Mouse (Mus musculus) midbrain, embryonic 12.5 days (tissue): ENCODE data around the gene Magea2. TPM values are rescaled to one million over a fixed set of nuclear protein-coding genes. Genes with fewer than 3 reads are reported as not detected.
"Not testable (repeated sequence)": the region's sequence is repeated elsewhere in the genome, so short reads cannot be mapped to it uniquely, and the experiment has no call there.

ENCODE experiments used
- ATAC-seq: fragments of 200-750 bp; cut with Nextera tagmentation; 2 replicates; pipeline ENCODE4 v1.8.0; 2017; ENCODE audit warnings: low read depth, moderate TSS enrichment, moderate library complexity; ENCODE audit not compliant: low FRiP score
- H3K27ac ChIP-seq: fragments of 300-500 bp; sonication (generic); replicated peaks from 2 replicates; pipeline ENCODE4 v1.5.1; 2016; ENCODE audit warnings: mild to moderate bottlenecking
- H3K27me3 ChIP-seq: fragments of 300-500 bp; sonication (generic); 2 replicates; pipeline ENCODE4 v1.6.1; 2016; ENCODE audit warnings: mild to moderate bottlenecking
- H3K36me3 ChIP-seq: fragments of 300-500 bp; sonication (generic); 2 replicates; pipeline ENCODE4 v1.6.1; 2016
- H3K4me1 ChIP-seq: fragments of 300-500 bp; sonication (generic); 2 replicates; pipeline ENCODE4 v1.6.1; 2016
- H3K4me2 ChIP-seq: fragments of 300-500 bp; sonication (generic); replicated peaks from 2 replicates; pipeline ENCODE4 v1.6.1; 2016; ENCODE audit warnings: mild to moderate bottlenecking, moderate library complexity
- H3K4me3 ChIP-seq: fragments of 300-500 bp; sonication (generic); 2 replicates; pipeline ENCODE4 v1.5.1; 2016; ENCODE audit warnings: mild to moderate bottlenecking
- H3K9ac ChIP-seq: fragments of 300-500 bp; sonication (generic); replicated peaks from 2 replicates; pipeline ENCODE4 v1.6.1; 2016; ENCODE audit warnings: mild to moderate bottlenecking, moderate library complexity
- H3K9me3 ChIP-seq: fragments of 300-500 bp; sonication (generic); 2 replicates; pipeline ENCODE4 v1.6.1; 2016; ENCODE audit warnings: mild to moderate bottlenecking
- WGBS: fragments of 180-500 bp; shearing (Covaris S2); methylation state at CpG from one replicate; pipeline ENCODE4 v1.1.7; 2016; 5-methylcytosine and 5-hydroxymethylcytosine counted together
- polyA plus RNA-seq: library from polyadenylated mRNA; unstranded; fragments of >200 nt; fragmentation: Nextera tagmentation; extraction: Ambion mirVana; gene quantifications from 2 replicates; pipeline ENCODE4 v1.2.1, GENCODE M21; 2016

The Magea2 gene
- polyA plus RNA-seq: not detected in 2 replicates

- H3K27ac ChIP-seq, H3K27me3 ChIP-seq, H3K9ac ChIP-seq, H3K4me3 ChIP-seq, H3K4me2 ChIP-seq, ATAC-seq, H3K4me1 ChIP-seq, H3K9me3 ChIP-seq, H3K36me3 ChIP-seq: not testable (repeated sequence)
- 96% methylated on average over 3 of the region's 4 CpGs for WGBS
Measured at GRCm38 (mm10) chrX:155093566-155093965, at the start of gene Magea2. Magea2 (minus strand) TSS chrX:155093666.

DNA sequence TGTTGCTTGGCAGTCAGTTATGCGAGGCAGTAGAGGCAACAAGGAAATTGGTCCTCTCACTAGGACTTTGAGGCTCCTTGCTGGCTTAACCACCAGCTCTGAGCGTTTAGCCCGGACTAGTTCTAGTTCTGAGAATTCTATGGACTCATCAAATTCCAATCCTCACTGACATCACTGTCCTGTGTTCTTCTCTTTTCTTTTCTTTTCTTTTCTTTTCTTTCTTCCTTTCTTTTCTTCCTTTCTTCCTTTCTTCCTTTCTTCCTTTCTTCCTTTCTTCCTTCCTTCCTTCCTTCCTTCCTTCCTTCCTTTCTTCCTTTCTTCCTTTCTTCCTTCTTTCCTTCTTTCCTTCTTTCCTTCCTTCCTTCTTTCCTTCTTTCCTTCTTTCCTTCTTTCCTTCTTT is 34.8 kb upstream of the Magea2 start, which contains the start of gene Cldn34b2:
Gene Cldn34b2 (minus strand): TSS at position 101 of the 400 bp plus-strand sequence.
- not testable (repeated sequence) for H3K9me3 ChIP-seq, H3K9ac ChIP-seq, H3K36me3 ChIP-seq, ATAC-seq, H3K27me3 ChIP-seq, H3K4me2 ChIP-seq, H3K4me1 ChIP-seq, H3K4me3 ChIP-seq, H3K27ac ChIP-seq
- 82% methylated on average over 3 of the region's 3 CpGs for WGBS

- Histone ChIP-seq H3K36me3 (no peaks in the 10 kb centered on the region), H3K27me3 (no peaks in the 10 kb centered on the region), H3K27ac (no peak overlapping the region), H3K9ac (no peak overlapping the region), H3K9me3 (no peaks in the 10 kb centered on the region), H3K4me2 (no peak overlapping the region), H3K4me3 (no peak overlapping the region), H3K4me1 (no peaks in the 10 kb centered on the region)
- no peak for ATAC-seq
Measured at GRCm38 (mm10) chrX:155098024-155098423, 4.6 kb upstream of the Magea2 start.

- not testable (repeated sequence) for H3K27me3 ChIP-seq, H3K4me3 ChIP-seq, H3K27ac ChIP-seq, ATAC-seq, H3K4me1 ChIP-seq, H3K36me3 ChIP-seq, H3K9ac ChIP-seq, H3K9me3 ChIP-seq, H3K4me2 ChIP-seq
- WGBS: 100% methylated on average over 1 of the region's 2 CpGs
Measured at GRCm38 (mm10) chrX:155089693-155090092, 3.8 kb downstream of the Magea2 start, which contains the start of gene Magea1. Magea1 (minus strand) TSS chrX:155089793.

DNA sequence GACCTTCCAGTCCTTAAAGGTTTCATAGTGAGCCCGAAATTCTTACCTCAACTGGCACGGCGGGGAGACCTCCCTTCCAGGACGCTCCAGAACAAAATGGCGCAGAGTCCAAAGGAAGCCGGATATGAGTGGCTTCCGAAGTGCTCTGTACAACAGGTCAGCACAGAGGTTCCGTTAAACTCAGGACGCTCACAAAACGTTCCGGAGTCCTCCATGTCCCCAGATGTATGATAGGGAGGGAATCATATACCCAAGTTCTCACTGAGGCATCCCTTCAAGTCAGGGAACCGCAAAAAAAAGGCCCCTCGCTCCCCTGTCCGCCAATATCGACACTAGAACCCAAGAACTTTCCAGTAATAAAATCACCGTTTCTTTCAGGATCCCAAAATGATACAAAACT is 30.4 kb downstream of the Magea2 start, which contains the start of gene Magea5:
Gene Magea5 (minus strand): TSS at position 101 of the 400 bp plus-strand sequence.
- not testable (repeated sequence) for ATAC-seq, H3K4me3 ChIP-seq, H3K27me3 ChIP-seq, H3K4me2 ChIP-seq, H3K4me1 ChIP-seq, H3K9me3 ChIP-seq, H3K27ac ChIP-seq, H3K9ac ChIP-seq, H3K36me3 ChIP-seq
- WGBS: 90% methylated on average over 16 of the region's 16 CpGs

- H3K4me2 ChIP-seq, ATAC-seq, H3K4me1 ChIP-seq, H3K9me3 ChIP-seq, H3K4me3 ChIP-seq, H3K9ac ChIP-seq, H3K27me3 ChIP-seq, H3K27ac ChIP-seq, H3K36me3 ChIP-seq: not testable (repeated sequence)
- WGBS: 88% methylated on average over 11 of the region's 11 CpGs
Measured at GRCm38 (mm10) chrX:154995750-154996149, 97.7 kb downstream of the Magea2 start, which contains the start of gene Magea8. Magea8 (minus strand) TSS chrX:154995850.

Other genes starting within 250 kb of the Magea2 start
- gene Cldn34b1, start 203.4 kb downstream of the Magea2 start, polyA plus RNA-seq: not detected in 2 replicates
- not detected in 2 replicates for gene Magea6, start 157.7 kb downstream of the Magea2 start, polyA plus RNA-seq
- gene Magea3, start 144.2 kb downstream of the Magea2 start, polyA plus RNA-seq: not detected in 2 replicates
- gene Magea8, start 97.8 kb downstream of the Magea2 start, polyA plus RNA-seq: not detected in 2 replicates
- not detected in 2 replicates for gene Magea5, start 30.5 kb downstream of the Magea2 start, polyA plus RNA-seq
- not detected in 2 replicates for gene Magea1, start 3.9 kb downstream of the Magea2 start, polyA plus RNA-seq
- gene Cldn34b2, start 34.7 kb upstream of the Magea2 start, polyA plus RNA-seq: not detected in 2 replicates
- gene Sat1, start 122.8 kb upstream of the Magea2 start, polyA plus RNA-seq: 67.3 and 68.9 TPM in 2 replicates
- 20.7 and 23.1 TPM in 2 replicates for gene Acot9, start 168.8 kb upstream of the Magea2 start, polyA plus RNA-seq
- gene Prdx4, start 247.1 kb upstream of the Magea2 start, polyA plus RNA-seq: 193 and 197 TPM in 2 replicates